Mouse (Mus musculus) myocyte (in vitro differentiated cells): Measurements from ENCODE around the gene Ralgapa2.

Source experiments
- CEBPB ChIP-seq: IDR thresholded peaks from 2 replicates; pipeline ENCODE4 v1.6.1; 2011; ENCODE audit warnings: mild to moderate bottlenecking, moderate library complexity; ENCODE audit not compliant: poor library complexity, insufficient read depth, severe bottlenecking
- E2F4 ChIP-seq: IDR thresholded peaks from one replicate; pipeline ENCODE4 v1.6.1; 2011; ENCODE audit warnings: mild to moderate bottlenecking, control low read depth, moderate library complexity; ENCODE audit not compliant: insufficient read depth
- MAX ChIP-seq: IDR thresholded peaks from one replicate; pipeline ENCODE4 v1.6.1; 2011; ENCODE audit warnings: low read depth, mild to moderate bottlenecking, control low read depth
- MYOD1 ChIP-seq, 3 experiments: IDR thresholded peaks; one replicate each; pipeline ENCODE4 v1.6.1; 2011; ENCODE audit warnings: control low read depth in 2 of 3, low read depth in 2 of 3, mild to moderate bottlenecking in 2 of 3, moderate library complexity in 1 of 3; ENCODE audit not compliant: insufficient read length in 2 of 3, control insufficient read depth in 1 of 3
- MYOG ChIP-seq, 3 experiments: IDR thresholded peaks; one replicate each; pipeline ENCODE4 v1.6.1; 2011; ENCODE audit warnings: control low read depth in 2 of 3, low read depth in 2 of 3, mild to moderate bottlenecking in 2 of 3; ENCODE audit not compliant: insufficient read length in 2 of 3, control insufficient read depth in 1 of 3, insufficient read depth in 1 of 3
- POLR2A ChIP-seq: IDR thresholded peaks from one replicate; pipeline ENCODE4 v1.6.1; 2011; ENCODE audit warnings: low read depth, mild to moderate bottlenecking, control low read depth, moderate library complexity; ENCODE audit not compliant: insufficient read length
- POLR2AphosphoS2 ChIP-seq: IDR thresholded peaks from one replicate; pipeline ENCODE4 v1.6.1; 2011; ENCODE audit warnings: low read depth, control low read depth; ENCODE audit not compliant: insufficient read length
- REST ChIP-seq: IDR thresholded peaks from one replicate; pipeline ENCODE4 v1.6.1; 2011; ENCODE audit warnings: mild to moderate bottlenecking, control low read depth, moderate library complexity; ENCODE audit not compliant: insufficient read depth, insufficient read length
- SRF ChIP-seq: IDR thresholded peaks from one replicate; pipeline ENCODE4 v1.6.1; 2011; ENCODE audit warnings: low read depth; ENCODE audit not compliant: control insufficient read depth, insufficient read length
- TCF12 ChIP-seq: IDR thresholded peaks from one replicate; pipeline ENCODE4 v1.6.1; 2011; ENCODE audit warnings: mild to moderate bottlenecking, control low read depth; ENCODE audit not compliant: poor library complexity, insufficient read depth, severe bottlenecking
- USF1 ChIP-seq: IDR thresholded peaks from one replicate; pipeline ENCODE4 v1.6.1; 2011; ENCODE audit warnings: low read depth, mild to moderate bottlenecking, control low read depth, moderate library complexity

DNA sequence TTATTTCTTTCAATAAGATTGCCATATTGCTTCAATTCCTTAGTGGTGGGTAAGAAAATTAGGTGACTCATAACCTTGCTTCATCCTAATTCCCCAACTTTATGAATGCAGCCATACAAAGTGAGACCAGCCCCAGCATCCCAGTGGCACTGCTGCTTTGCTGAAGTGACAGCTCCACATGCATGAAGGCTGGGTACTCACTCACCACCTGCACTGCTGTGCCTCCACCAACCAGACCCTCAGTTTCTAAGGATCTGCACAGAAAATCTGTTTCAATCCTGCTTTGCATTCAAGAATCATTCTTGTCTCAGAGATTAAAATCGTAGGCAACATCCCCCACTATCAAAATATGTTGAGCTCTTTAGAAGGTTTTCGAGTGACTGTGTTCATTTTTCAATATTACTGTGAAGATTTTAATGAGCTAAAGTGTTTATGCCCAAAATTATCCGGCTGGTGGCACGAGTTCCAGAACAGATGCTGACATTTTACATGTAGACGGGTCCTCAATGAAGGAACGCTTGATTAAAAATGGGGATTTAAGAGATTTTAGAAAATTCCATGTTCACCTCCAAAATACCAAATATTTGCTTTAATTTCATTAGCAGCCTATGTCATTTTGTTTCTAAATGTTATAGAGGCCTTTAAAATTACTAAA is 113.8 kb downstream of the Ralgapa2 start:
- TF ChIP-seq POLR2A (no peak), MAX (no peak), MYOD1 (IDR thresholded peaks at IDR 0.05; ENCODE audit: control insufficient read depth in 1 of 3, insufficient read length in 2 of 3, low read depth in 2 of 3) (no peak), TCF12 (no peak), MYOG (IDR thresholded peaks at IDR 0.05; ENCODE audit: control insufficient read depth in 1 of 3, insufficient read depth in 1 of 3, insufficient read length in 2 of 3, low read depth in 2 of 3) (no peak), USF1 (no peak), CEBPB (no peak), E2F4 (no peak), REST (no peak), POLR2AphosphoS2 (no peak), SRF (no peak)
